Mouse (Mus musculus) C2C12 (cell line): ENCODE measurements around the gene Gal3st1. TPM values are rescaled to one million over a fixed set of nuclear protein-coding genes. Genes with fewer than 3 reads are reported as not detected.
"Not testable (repeated sequence)": the region's sequence is repeated elsewhere in the genome, so short reads cannot be mapped to it uniquely, and the experiment has no call there.

ENCODE experiments used
- H3K27me3 ChIP-seq: one replicate; pipeline ENCODE4 v1.6.1; 2011; ENCODE audit not compliant: control insufficient read depth, insufficient read depth, insufficient read length
- H3K36me3 ChIP-seq: one replicate; pipeline ENCODE4 v1.6.1; 2011; ENCODE audit not compliant: control insufficient read depth, insufficient read depth
- H3K4me3 ChIP-seq: one replicate; pipeline ENCODE4 v1.5.1; 2011; ENCODE audit warnings: mild to moderate bottlenecking, control low read depth; ENCODE audit not compliant: poor library complexity, insufficient read depth, severe bottlenecking
- H3K79me2 ChIP-seq: one replicate; pipeline ENCODE4 v1.6.1; 2011; ENCODE audit not compliant: control insufficient read depth, insufficient read depth
- H3K79me3 ChIP-seq: one replicate; pipeline ENCODE4 v1.6.1; 2011; ENCODE audit warnings: low read depth, control low read depth
- H3ac ChIP-seq: one replicate; pipeline ENCODE3; 2011; ENCODE audit warnings: low read depth; ENCODE audit not compliant: control insufficient read depth, insufficient read length
- CEBPB ChIP-seq: IDR thresholded peaks from one replicate; pipeline ENCODE4 v1.6.1; 2011; ENCODE audit warnings: low read depth, mild to moderate bottlenecking, control low read depth, moderate library complexity
- CTCF ChIP-seq: IDR thresholded peaks from one replicate; pipeline ENCODE4 v1.5.1; 2011; ENCODE audit not compliant: control insufficient read depth, insufficient read depth, insufficient read length
- FOSL1 ChIP-seq: IDR thresholded peaks from one replicate; pipeline ENCODE4 v1.8.0; 2011; ENCODE audit warnings: mild to moderate bottlenecking, low read length; ENCODE audit not compliant: poor library complexity, insufficient read depth, severe bottlenecking
- MAX ChIP-seq: IDR thresholded peaks from one replicate; pipeline ENCODE4 v1.6.1; 2011; ENCODE audit warnings: mild to moderate bottlenecking, control low read depth
- MYOD1 ChIP-seq: IDR thresholded peaks from one replicate; pipeline ENCODE4 v1.6.1; 2011; ENCODE audit warnings: low read depth; ENCODE audit not compliant: control insufficient read depth, insufficient read length
- MYOG ChIP-seq: IDR thresholded peaks from one replicate; pipeline ENCODE4 v1.6.1; 2011; ENCODE audit not compliant: control insufficient read depth, insufficient read length; ENCODE audit errors: extremely low read depth
- USF1 ChIP-seq: IDR thresholded peaks from one replicate; pipeline ENCODE4 v1.6.1; 2011; ENCODE audit warnings: low read depth, mild to moderate bottlenecking, control low read depth, moderate library complexity
- polyA plus RNA-seq: library from polyadenylated mRNA; unstranded; fragments of >200 nt; fragmentation: generic; extraction: Trizol; gene quantifications from one replicate; pipeline ENCODE4 v1.2.1, GENCODE M21; 2012; ENCODE audit warnings: missing spikeins

Gal3st1 gene
- polyA plus RNA-seq, 1 experiment, result 0.06 TPM

DNA sequence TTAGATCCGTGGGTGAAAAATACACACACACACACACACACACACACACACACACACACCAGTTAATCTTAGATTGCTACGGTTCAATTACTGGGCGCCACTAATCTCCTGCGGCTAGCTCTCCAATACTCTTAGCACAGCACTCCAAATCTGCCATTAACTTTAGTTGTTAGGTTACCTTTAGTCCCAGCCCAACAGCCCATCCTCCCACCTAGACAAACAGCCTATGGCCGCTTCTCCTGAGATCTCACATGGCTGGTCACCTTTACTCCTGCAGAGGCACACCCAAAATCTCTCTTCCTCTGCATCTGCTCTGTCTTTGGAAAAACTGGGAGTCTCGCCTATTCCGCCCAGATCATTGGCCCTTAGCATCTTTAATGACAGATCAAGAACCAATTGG lies 42.1 kb upstream of the Gal3st1 start:
- H3K79me2 ChIP-seq, result no peaks in the 10 kb centered on the region
- H3K36me3 ChIP-seq, result no peaks in the 10 kb centered on the region
- H3ac ChIP-seq, result no peak overlapping the region
- TF ChIP-seq CEBPB (no peak), USF1 (no peak), MYOD1 (no peak), MAX (no peak), MYOG (no peak)
- H3K27me3 ChIP-seq, result peaks cover 40% of the 10 kb centered on the region
- no peaks in the 10 kb centered on the region for H3K79me3 ChIP-seq
- no peak overlapping the region for H3K4me3 ChIP-seq

- no peak for TF ChIP-seq MYOG
- no peak for TF ChIP-seq USF1
- TF ChIP-seq CTCF, result no peak
- TF ChIP-seq MYOD1, result no peak
- TF ChIP-seq CEBPB, result no peak
- TF ChIP-seq MAX, result no peak
- TF ChIP-seq FOSL1, result no peak
- Histone ChIP-seq H3K4me3 (no peak overlapping the region), H3K36me3 (no peaks in the 10 kb centered on the region), H3K27me3 (peaks cover 15% of the 10 kb centered on the region), H3K79me2 (no peaks in the 10 kb centered on the region), H3K79me3 (no peaks in the 10 kb centered on the region), H3ac (no peak overlapping the region)
Observed at GRCm38 (mm10) chr11:3946386-3946785, 37.0 kb upstream of the Gal3st1 start.

DNA sequence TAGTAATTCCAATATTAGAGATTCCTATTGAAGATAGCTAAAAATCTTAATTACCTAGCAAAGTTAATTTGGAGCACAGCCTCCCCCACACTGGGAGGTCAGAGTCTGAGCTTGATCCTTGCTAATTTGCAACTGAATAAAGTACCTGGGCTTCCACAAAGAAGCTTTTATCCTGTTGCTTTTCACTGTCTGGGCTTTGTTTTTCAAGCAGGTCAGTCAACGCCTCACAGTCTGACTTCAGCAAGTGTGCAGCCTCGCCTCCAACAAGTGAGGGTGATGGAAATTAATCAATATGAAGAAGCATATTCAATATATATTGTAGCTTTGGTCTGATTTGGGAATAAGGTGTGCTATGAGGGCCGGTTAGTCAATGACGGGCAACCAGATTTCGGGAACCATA lies 28.6 kb upstream of the Gal3st1 start:
- not testable (repeated sequence) for H3K79me2 ChIP-seq, H3K4me3 ChIP-seq, H3K36me3 ChIP-seq, H3ac ChIP-seq, H3K79me3 ChIP-seq
- H3K27me3 ChIP-seq, result peaks cover 18% of the 10 kb centered on the region

DNA sequence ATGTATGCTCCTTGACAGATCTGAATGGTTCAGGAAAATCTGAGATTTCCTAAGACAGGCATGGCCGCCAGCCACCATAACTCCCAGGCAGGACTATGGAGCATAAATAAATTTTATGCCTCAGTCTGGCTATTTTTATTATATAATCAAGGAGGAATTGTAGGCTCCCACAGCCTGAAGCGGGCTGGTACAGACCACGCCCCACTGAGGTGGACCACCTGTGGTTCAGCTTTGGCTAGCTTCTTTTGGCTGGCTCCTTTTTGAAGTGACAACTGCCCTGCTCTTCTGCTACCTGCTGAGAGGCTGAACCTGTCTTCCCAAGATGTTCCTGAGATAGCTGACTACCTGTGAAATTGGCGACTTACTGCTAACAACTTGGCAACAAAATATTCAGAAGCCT lies 28.1 kb upstream of the Gal3st1 start:
- H3K4me3 ChIP-seq, H3K36me3 ChIP-seq: not testable (repeated sequence)

GRCm38 (mm10) chr11:3960901-3961300 lies 22.5 kb upstream of the Gal3st1 start:
- Histone ChIP-seq H3K4me3 (no peak overlapping the region), H3ac (no peak overlapping the region)
- TF ChIP-seq CEBPB (no peak), CTCF (no peak), MAX (no peak), MYOD1 (no peak), MYOG (no peak), FOSL1 (no peak), USF1 (no peak)

More for the DNA sequence above, 28.1 kb upstream of the Gal3st1 start:
- peaks cover 18% of the 10 kb centered on the region for H3K27me3 ChIP-seq
- not testable (repeated sequence) for H3K79me2 ChIP-seq, H3ac ChIP-seq, H3K79me3 ChIP-seq

GRCm38 (mm10) chr11:3961761-3962160 lies 21.7 kb upstream of the Gal3st1 start:
- Histone ChIP-seq H3ac (no peak overlapping the region), H3K79me2 (peaks cover 31% of the 10 kb centered on the region), H3K4me3 (no peak overlapping the region), H3K36me3 (peaks cover 9% of the 10 kb centered on the region), H3K79me3 (peaks cover 30% of the 10 kb centered on the region), H3K27me3 (peaks cover 8% of the 10 kb centered on the region)
- TF ChIP-seq MYOG, result no peak
- no peak for TF ChIP-seq FOSL1
- TF ChIP-seq MYOD1, result no peak
- TF ChIP-seq CTCF, result no peak
- TF ChIP-seq USF1, result no peak
- TF ChIP-seq MAX, result no peak
- no peak for TF ChIP-seq CEBPB

More at GRCm38 (mm10) chr11:3960901-3961300, 22.5 kb upstream of the Gal3st1 start:
- Histone ChIP-seq H3K36me3 (peaks cover under 1% of the 10 kb centered on the region), H3K79me2 (peaks cover 22% of the 10 kb centered on the region), H3K27me3 (peaks cover 15% of the 10 kb centered on the region), H3K79me3 (peaks cover 21% of the 10 kb centered on the region)
